Mouse (Mus musculus) erythroblast, embryonic 14.5 days (primary cell): ENCODE results near the gene Prkar1a. TPM values are rescaled to one million over a fixed set of nuclear protein-coding genes. Genes with fewer than 3 reads are reported as not detected.

Experiments
- H3K27me3 ChIP-seq: 2 replicates; pipeline ENCODE4 v1.6.1; 2012; ENCODE audit warnings: inconsistent platforms; ENCODE audit not compliant: control insufficient read depth
- H3K36me3 ChIP-seq: 2 replicates; pipeline ENCODE4 v1.6.1; 2012; ENCODE audit warnings: mild to moderate bottlenecking, inconsistent platforms; ENCODE audit not compliant: control insufficient read depth
- H3K4me1 ChIP-seq: 2 replicates; pipeline ENCODE4 v1.6.1; 2012; ENCODE audit warnings: inconsistent platforms; ENCODE audit not compliant: control insufficient read depth
- H3K4me3 ChIP-seq: replicated peaks from 2 replicates; pipeline ENCODE3; 2012; ENCODE audit warnings: moderate library complexity, mild to moderate bottlenecking, inconsistent platforms
- H3K9me3 ChIP-seq: 2 replicates; pipeline ENCODE4 v1.6.1; 2012; ENCODE audit warnings: low read length, inconsistent platforms, mixed read lengths; ENCODE audit not compliant: control insufficient read depth
- GATA1 ChIP-seq: IDR thresholded peaks from 2 replicates; pipeline ENCODE4 v1.6.1; 2012; ENCODE audit warnings: low read length, inconsistent platforms, mixed read lengths
- TAL1 ChIP-seq: IDR thresholded peaks from 3 replicates; pipeline ENCODE4 v1.6.1; 2012; ENCODE audit warnings: low read length, inconsistent platforms, mixed read lengths
- polyA plus RNA-seq: library from polyadenylated mRNA; stranded (reverse); fragments of >175 nt; gene quantifications from 2 replicates; pipeline ENCODE4 v1.2.3, GENCODE M21; 2012

Prkar1a gene
- polyA plus RNA-seq, 1 experiment = 2.9 TPM

DNA sequence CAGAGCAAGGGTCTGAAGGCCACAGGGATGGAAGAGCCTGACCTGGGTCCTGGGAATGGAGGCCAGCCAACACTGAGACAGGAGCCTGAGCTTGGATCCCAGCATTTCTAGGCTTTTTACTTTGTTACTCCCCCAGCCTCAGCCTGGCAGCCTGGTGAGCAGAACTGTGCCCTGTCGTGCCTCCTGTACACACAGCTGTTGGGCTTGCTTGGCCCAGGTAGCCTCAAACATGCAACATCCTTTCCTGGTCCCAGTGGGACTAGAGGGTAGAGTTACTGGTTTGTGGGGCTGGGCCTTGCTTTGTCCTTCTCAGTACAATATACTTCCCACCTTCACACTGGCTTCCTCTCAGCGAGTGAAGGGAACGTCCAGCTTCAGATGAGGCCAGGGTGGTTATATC is 26.0 kb downstream of the Prkar1a start:
- H3K4me1 ChIP-seq = peaks cover 2% of the 10 kb centered on the region; the same call in 1 of the 2 replicates
- H3K27me3 ChIP-seq = no peaks in the 10 kb centered on the region
- peaks cover 12% of the 10 kb centered on the region for H3K36me3 ChIP-seq
- TF ChIP-seq GATA1 (no peak), TAL1 (no peak)
- no peak overlapping the region for H3K4me3 ChIP-seq
- no peaks in the 10 kb centered on the region for H3K9me3 ChIP-seq

DNA sequence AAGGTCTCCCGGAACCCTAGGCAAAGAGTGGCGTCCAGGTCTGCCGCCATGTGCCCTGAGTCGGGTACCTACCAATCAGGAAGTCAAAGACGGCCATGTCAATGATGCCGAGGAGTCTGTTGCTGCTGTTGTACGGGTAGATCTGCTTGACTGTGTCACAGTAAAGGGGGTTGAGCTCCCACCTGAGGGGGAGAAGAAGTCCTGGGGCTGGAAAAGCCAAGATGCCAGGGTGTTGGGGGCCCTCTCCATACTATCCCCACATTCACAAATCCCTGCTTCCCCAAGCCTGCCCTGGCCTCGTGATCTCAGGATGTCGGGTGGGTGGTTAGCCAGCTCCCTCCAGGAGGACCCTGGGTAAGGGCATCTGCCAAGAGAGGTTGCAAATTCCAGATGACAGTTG is 26.6 kb downstream of the Prkar1a start:
- H3K27me3 ChIP-seq = no peaks in the 10 kb centered on the region
- TF ChIP-seq TAL1 (no peak), GATA1 (no peak)
- H3K36me3 ChIP-seq = peaks cover 7% of the 10 kb centered on the region
- H3K4me3 ChIP-seq = no peak overlapping the region
- H3K4me1 ChIP-seq = no peaks in the 10 kb centered on the region
- no peaks in the 10 kb centered on the region for H3K9me3 ChIP-seq

DNA sequence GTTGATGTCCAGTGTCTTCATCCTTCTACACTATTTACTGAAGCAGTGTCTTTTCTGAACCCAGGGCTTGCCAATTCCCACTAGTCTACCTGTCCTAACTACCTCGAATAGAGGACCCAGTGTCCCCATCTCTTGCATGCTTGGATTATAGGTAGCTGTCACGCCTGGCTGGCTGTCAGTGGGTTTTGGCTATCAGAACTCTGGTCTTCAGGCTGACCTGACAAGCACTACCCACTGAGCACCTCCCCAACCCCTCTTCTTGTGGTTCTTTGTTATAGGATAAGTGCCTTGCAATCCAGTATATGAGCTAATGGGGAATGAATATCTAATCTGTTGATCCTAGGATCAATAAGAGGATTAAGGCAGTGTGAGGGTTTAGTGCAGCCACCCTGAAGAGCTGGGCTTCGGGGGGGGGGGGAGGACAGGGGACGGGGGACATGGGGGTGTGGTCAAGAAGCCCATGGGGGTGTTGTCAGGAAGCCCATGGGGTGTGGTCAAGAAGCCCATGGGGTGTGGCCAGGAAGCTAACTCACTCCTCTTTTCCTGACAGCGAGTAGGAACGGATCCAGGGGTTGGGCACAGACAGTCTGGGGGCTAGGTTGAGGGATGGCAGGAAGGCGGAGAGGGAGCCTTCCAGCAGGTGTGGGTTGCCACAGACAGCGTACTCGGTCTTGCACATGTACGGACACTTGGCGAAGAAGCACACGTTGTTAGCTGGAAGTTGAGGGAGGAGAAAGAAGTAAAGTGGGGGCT is 27.6 kb downstream of the Prkar1a start:
- H3K4me3 ChIP-seq = no peak overlapping the region
- TF ChIP-seq TAL1 = no peak
- TF ChIP-seq GATA1 = no peak

GRCm38 (mm10) chr11:109678291-109678690 is 29.1 kb downstream of the Prkar1a start:
- H3K4me1 ChIP-seq = no peaks in the 10 kb centered on the region
- TF ChIP-seq TAL1 = no peak
- H3K9me3 ChIP-seq = no peaks in the 10 kb centered on the region
- H3K36me3 ChIP-seq = no peaks in the 10 kb centered on the region; the same call in 1 of the 2 replicates
- H3K4me3 ChIP-seq = no peak overlapping the region
- H3K27me3 ChIP-seq = no peaks in the 10 kb centered on the region

More for the DNA sequence above, 27.6 kb downstream of the Prkar1a start:
- no peaks in the 10 kb centered on the region for H3K9me3 ChIP-seq
- no peaks in the 10 kb centered on the region; the same call in 1 of the 2 replicates for H3K36me3 ChIP-seq
- H3K27me3 ChIP-seq = no peaks in the 10 kb centered on the region
- no peaks in the 10 kb centered on the region for H3K4me1 ChIP-seq

DNA sequence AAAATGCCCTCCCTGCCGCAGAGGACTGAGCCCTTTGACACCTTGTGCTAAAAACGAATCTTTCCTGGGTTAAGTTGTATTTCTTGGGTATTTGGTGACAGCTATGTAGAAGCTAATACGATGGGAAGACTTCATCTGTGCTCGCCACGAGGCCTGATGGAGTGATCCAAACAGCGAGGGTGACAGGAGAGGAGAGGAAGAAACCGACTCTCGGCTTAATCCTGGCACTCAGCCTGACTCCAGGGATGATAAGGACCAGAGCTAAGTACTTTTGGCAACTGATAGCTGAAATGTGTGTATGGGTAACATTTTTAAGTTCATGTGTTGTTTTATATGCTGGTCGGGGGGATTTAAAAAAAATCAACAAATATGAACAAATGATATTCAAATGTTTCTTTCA is 31.7 kb downstream of the Prkar1a start:
- no peaks in the 10 kb centered on the region for H3K9me3 ChIP-seq
- no peaks in the 10 kb centered on the region for H3K4me1 ChIP-seq
- H3K4me3 ChIP-seq = no peak overlapping the region
- TF ChIP-seq GATA1 = no peak
- TF ChIP-seq TAL1 = no peak
- no peaks in the 10 kb centered on the region for H3K27me3 ChIP-seq
- H3K36me3 ChIP-seq = no peaks in the 10 kb centered on the region; the same call in 1 of the 2 replicates

DNA sequence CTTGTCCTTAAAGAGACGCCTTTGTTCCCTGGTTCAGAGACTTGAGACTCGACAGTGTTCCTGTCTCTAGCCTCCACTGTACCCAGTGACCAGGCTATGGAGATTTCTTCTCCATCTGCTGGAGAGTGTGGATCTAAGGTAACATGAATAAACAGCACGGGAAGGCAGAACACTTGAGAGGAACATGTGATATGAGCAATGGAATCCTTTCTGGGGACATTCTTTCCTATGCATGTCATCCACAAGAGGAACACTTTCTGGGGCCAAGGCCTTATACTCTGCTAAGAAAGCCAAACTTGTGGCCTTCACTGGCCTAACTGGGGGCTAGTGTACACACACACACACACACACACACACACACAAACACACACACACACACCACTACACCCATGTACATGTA is 32.4 kb downstream of the Prkar1a start:
- Histone ChIP-seq H3K27me3 (no peaks in the 10 kb centered on the region), H3K9me3 (no peaks in the 10 kb centered on the region), H3K36me3 (no peaks in the 10 kb centered on the region; the same call in 1 of the 2 replicates), H3K4me1 (no peaks in the 10 kb centered on the region), H3K4me3 (no peak overlapping the region)
- TF ChIP-seq TAL1 (no peak), GATA1 (no peak)

DNA sequence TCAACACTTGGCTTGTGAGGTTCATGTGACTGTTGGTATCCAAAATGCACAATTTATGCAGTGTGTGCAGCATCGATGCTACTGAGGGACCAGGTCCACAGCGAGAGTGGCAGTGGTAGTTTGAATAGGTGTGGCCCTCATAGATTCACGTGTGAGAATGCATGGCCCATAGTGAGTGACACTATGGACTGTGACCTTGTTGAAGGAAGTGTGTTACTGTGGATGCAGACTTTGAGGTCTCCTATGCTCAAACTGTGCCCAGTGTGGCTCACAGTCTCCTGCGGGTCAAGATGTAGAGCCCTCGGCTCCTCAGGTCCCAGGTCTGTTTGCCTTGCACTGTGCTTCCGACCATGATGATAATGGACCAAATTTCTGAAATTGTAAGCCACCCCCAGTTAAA is 33.0 kb downstream of the Prkar1a start:
- no peaks in the 10 kb centered on the region for H3K4me1 ChIP-seq
- H3K4me3 ChIP-seq = no peak overlapping the region
- H3K9me3 ChIP-seq = no peaks in the 10 kb centered on the region
- H3K27me3 ChIP-seq = no peaks in the 10 kb centered on the region
- TF ChIP-seq GATA1 (no peak), TAL1 (no peak)
- no peaks in the 10 kb centered on the region; the same call in 1 of the 2 replicates for H3K36me3 ChIP-seq

DNA sequence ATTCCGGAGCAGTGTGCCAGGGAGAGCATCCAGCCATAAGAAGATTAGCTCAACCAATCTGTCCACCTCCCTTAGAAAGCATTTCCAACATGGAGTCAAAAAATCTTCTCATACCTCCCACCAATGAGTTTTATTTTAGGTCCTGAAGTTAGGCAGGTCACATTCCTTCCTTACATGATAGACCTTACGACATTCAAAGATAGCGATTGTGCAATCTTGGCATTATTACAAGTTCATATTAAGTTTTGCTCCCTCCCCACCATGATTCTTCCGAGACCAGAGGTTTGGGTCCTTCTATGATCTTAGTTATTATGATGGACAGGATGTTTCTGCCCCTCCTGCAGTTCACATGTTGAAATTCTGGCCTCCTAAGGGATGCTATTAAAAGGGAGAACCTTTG is 40.3 kb downstream of the Prkar1a start:
- H3K36me3 ChIP-seq = no peaks in the 10 kb centered on the region
- no peaks in the 10 kb centered on the region for H3K9me3 ChIP-seq
- no peaks in the 10 kb centered on the region for H3K4me1 ChIP-seq
- TF ChIP-seq GATA1 = no peak
- no peak overlapping the region for H3K4me3 ChIP-seq
- H3K27me3 ChIP-seq = no peaks in the 10 kb centered on the region

DNA sequence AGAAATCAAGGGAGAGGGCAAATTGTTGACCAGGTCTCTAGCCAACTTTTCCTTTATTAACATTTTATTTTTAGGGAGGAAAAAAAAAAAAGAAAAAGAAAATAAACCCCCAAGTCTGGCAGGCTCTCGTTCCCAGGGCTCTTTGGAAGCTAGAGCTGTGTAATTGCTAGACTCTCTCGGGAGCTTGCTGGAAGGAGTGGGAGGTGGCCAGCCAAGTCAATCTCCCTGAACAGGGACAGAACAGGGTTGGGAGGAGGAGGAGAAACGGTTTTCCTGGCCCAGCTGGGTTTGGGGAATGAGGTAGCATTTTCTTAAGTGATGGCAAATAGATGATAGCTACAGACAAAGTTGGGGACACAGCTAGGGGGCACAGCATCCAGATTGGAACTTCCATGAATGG is 43.5 kb downstream of the Prkar1a start:
- no peak overlapping the region for H3K4me3 ChIP-seq
- H3K9me3 ChIP-seq = no peaks in the 10 kb centered on the region
- TF ChIP-seq TAL1 = no peak
- no peak for TF ChIP-seq GATA1
- no peaks in the 10 kb centered on the region for H3K36me3 ChIP-seq
- H3K4me1 ChIP-seq = no peaks in the 10 kb centered on the region
- no peaks in the 10 kb centered on the region for H3K27me3 ChIP-seq

DNA sequence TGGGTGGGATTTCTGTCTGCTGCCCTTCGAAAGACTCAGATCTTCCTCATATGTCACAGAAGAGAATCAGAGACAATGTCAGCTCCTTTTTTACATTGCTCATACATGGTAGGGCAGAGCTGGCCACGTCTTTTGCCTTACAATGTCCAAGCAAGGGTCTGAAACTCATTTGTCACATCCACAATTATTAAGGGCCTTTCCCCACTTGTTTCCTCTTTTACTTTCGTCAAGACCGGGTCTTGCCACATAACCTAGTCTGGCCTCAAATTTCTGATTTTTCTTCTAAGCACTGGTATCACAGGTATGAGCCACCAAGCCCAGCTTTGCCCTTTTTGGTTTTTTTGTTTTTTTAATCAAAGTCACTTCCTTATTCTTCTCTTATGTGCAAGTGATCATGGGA is 47.3 kb downstream of the Prkar1a start:
- Histone ChIP-seq H3K4me3 (no peak overlapping the region), H3K36me3 (no peaks in the 10 kb centered on the region), H3K27me3 (no peaks in the 10 kb centered on the region), H3K4me1 (no peaks in the 10 kb centered on the region), H3K9me3 (peaks cover 13% of the 10 kb centered on the region)
- TF ChIP-seq GATA1 (no peak), TAL1 (no peak)
